Mouse (Mus musculus): ENCODE measurements around the gene Plcb4.

DNA sequence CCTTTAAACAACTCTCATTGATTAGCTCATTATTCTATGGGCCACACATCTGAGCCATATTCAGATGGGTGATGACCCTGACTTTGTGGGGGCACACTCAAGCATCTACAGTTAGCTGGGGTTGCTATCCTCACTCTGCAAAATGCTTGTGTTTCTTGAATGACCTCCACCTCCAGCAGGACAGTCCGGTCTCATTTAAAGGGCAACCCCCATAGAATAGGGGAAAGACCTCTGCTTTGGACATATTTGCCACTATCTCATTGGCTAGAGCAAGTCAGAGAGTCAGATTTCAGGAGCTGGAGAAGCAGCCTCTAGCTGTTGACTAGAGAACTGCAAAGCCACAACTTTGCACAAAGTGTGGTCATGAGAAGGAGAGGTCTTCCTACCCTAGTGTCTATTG lies 340.6 kb downstream of the Plcb4 start:
- TF ChIP-seq CTCF (conservative IDR thresholded peaks at IDR 0.05; ENCODE audit: insufficient read depth, insufficient read length, low read depth, low read length) (no peak), POLR2A (IDR thresholded peaks at IDR 0.05; ENCODE audit: low read depth, low read length) (no peak)
